Mouse (Mus musculus): Measurements from ENCODE around the gene Txn1.

DNA sequence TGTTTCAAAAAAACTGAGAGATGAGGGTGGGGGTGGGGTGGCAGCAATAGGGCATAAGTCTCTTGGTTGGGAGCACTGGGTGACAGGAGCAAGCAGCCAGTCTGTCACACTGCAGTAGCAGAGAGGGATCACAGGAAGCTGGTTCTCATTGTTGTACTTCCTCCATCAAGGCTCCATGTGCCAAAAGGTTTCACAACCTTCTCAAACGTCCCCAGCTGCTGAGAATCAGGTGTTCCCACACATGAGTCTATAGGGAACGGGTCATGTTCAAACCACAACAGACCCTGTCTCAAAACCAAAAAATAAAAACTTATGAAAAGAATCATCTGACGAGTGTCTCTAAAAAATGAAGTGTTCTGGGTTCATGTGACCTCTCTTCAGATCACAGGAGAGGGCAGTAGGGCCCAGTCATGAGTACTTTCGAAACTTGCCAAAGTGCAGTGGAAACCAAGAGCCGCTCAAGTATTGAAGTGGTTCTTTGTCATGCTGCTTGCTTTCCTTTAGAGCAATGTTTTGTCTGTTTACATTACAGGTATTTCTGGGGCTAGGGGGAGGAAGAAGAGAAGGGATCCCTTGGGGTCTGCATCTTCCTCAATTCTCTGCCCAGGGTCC is 25.5 kb downstream of the Txn1 start:
- TF ChIP-seq TAL1 (IDR thresholded peaks at IDR 0.05; ENCODE audit: low read length) (no peak), GATA1 (IDR thresholded peaks at IDR 0.05; ENCODE audit: low read length) (no peak)
